Mouse (Mus musculus) CH12.LX (cell line): Measurements from ENCODE around the gene Arhgap29. TPM values are rescaled to one million over a fixed set of nuclear protein-coding genes. Genes with fewer than 3 reads are reported as not detected.

ENCODE experiments used
- DNase-seq: peaks from one replicate; pipeline ENCODE4 v3.0.0-alpha.2; 2013; ENCODE audit errors: extremely low read depth
- H3K27ac ChIP-seq: 2 replicates; pipeline ENCODE4 v1.5.1; 2012; ENCODE audit warnings: low read depth, mild to moderate bottlenecking, control low read depth, moderate library complexity; ENCODE audit not compliant: insufficient read depth
- H3K27me3 ChIP-seq: replicated peaks from 2 replicates; pipeline ENCODE3; 2012; ENCODE audit warnings: inconsistent platforms
- H3K36me3 ChIP-seq, 2 experiments: replicated peaks in 1 of 2; 2 replicates each; pipeline versions ENCODE3 to v1.6.1; 2012; ENCODE audit warnings: inconsistent platforms in 1 of 2, low read length in 1 of 2, mild to moderate bottlenecking in 1 of 2, mixed read lengths in 1 of 2, moderate library complexity in 1 of 2; ENCODE audit not compliant: control insufficient read depth in 1 of 2, insufficient read depth in 1 of 2
- H3K4me1 ChIP-seq, 2 experiments: 2 replicates each; pipeline ENCODE4 v1.6.1; 2012; ENCODE audit warnings: inconsistent platforms in 1 of 2, moderate library complexity in 1 of 2; ENCODE audit not compliant: insufficient read depth in 2 of 2, control insufficient read depth in 1 of 2
- H3K4me2 ChIP-seq: 2 replicates; pipeline ENCODE4 v1.6.1; 2012; ENCODE audit warnings: low read depth, mild to moderate bottlenecking, control low read depth; ENCODE audit not compliant: poor library complexity, insufficient read depth, severe bottlenecking
- H3K4me3 ChIP-seq, 3 experiments: fragments of 150-350 bp in 1 of 3; sonication (generic) in 1 of 3; replicated peaks in 1 of 3; 2 replicates each; pipeline versions ENCODE3 to v1.5.1; 2011 to 2012; ENCODE audit warnings: low read depth in 2 of 3, low read length in 2 of 3, mild to moderate bottlenecking in 2 of 3, moderate library complexity in 2 of 3, control low read depth in 1 of 3, improper control_type of control experiment in 1 of 3, inconsistent platforms in 1 of 3, mixed read lengths in 1 of 3; ENCODE audit not compliant: poor library complexity in 1 of 3
- H3K79me2 ChIP-seq: replicated peaks from 2 replicates; pipeline ENCODE4 v1.6.1; 2012; ENCODE audit warnings: mild to moderate bottlenecking, moderate library complexity; ENCODE audit not compliant: control insufficient read depth, poor library complexity, insufficient read depth, severe bottlenecking; ENCODE audit errors: extremely low read depth
- H3K9ac ChIP-seq: 2 replicates; pipeline ENCODE4 v1.6.1; 2012; ENCODE audit warnings: low read depth, mild to moderate bottlenecking, control low read depth, moderate library complexity; ENCODE audit not compliant: insufficient read depth
- H3K9me3 ChIP-seq: replicated peaks from 2 replicates; pipeline ENCODE3; 2012; ENCODE audit warnings: low read length, inconsistent platforms, mixed read lengths
- CHD1 ChIP-seq: IDR thresholded peaks from 2 replicates; pipeline ENCODE4 v1.6.1; 2012; ENCODE audit warnings: low read depth, low read length, improper control_type of control experiment, inconsistent platforms
- CHD2 ChIP-seq: IDR thresholded peaks from 2 replicates; pipeline ENCODE4 v1.6.1; 2011; ENCODE audit warnings: low read length, improper control_type of control experiment
- E2F4 ChIP-seq: IDR thresholded peaks from 2 replicates; pipeline ENCODE4 v1.6.1; 2011; ENCODE audit warnings: low read depth, low read length, improper control_type of control experiment; ENCODE audit not compliant: insufficient replicate concordance
- ETS1 ChIP-seq: conservative IDR thresholded peaks from 2 replicates; pipeline ENCODE4 v1.6.1; 2012; ENCODE audit warnings: low read depth, mild to moderate bottlenecking, inconsistent platforms, low read length, improper control_type of control experiment, moderate library complexity
- MAX ChIP-seq: IDR thresholded peaks from 2 replicates; pipeline ENCODE4 v1.6.1; 2011; ENCODE audit warnings: low read length, improper control_type of control experiment
- MEF2A ChIP-seq: IDR thresholded peaks from 2 replicates; pipeline ENCODE4 v1.6.1; 2014; ENCODE audit warnings: low read depth, mild to moderate bottlenecking, inconsistent platforms, low read length, improper control_type of control experiment, borderline replicate concordance
- NRF1 ChIP-seq: IDR thresholded peaks from 2 replicates; pipeline ENCODE4 v1.6.1; 2014; ENCODE audit warnings: low read depth, mild to moderate bottlenecking, inconsistent platforms, low read length, improper control_type of control experiment, moderate library complexity
- POLR2AphosphoS2 ChIP-seq: IDR thresholded peaks from 2 replicates; pipeline ENCODE4 v1.6.1; 2011; ENCODE audit warnings: low read depth, low read length, improper control_type of control experiment
- ZKSCAN1 ChIP-seq: IDR thresholded peaks from 2 replicates; pipeline ENCODE4 v1.6.1; 2012; ENCODE audit warnings: low read depth, inconsistent platforms, low read length, improper control_type of control experiment, borderline replicate concordance
- ZMIZ1 ChIP-seq: IDR thresholded peaks from 2 replicates; pipeline ENCODE4 v1.6.1; 2012; ENCODE audit warnings: low read depth, mild to moderate bottlenecking, inconsistent platforms, low read length, improper control_type of control experiment
- dilution Hi-C: fragments of 300-500 bp; cut with MboI; formaldehyde crosslinking; loops from 2 replicates; pipeline ENCODE4 v1.14.3; 2020; ENCODE audit warnings: low sequenced_read_pairs; ENCODE audit not compliant: extremely low pct_unique_long_range_greater_than_20kb, extremely low pct_ligation_motif_present
- in situ Hi-C: fragments of 300-500 bp; cut with MboI; formaldehyde crosslinking; loops from 3 replicates; pipeline ENCODE4 v1.14.3; 2019; ENCODE audit warnings: low sequenced_read_pairs, low pct_ligation_motif_present, low pct_unique_long_range_greater_than_20kb, mixed read lengths
- polyA plus RNA-seq: library from polyadenylated mRNA; unstranded; fragments of >175 nt; gene quantifications from 2 replicates; pipeline ENCODE4 v1.2.1, GENCODE M21; 2012; ENCODE audit warnings: low read depth; ENCODE audit not compliant: insufficient read length
- total RNA-seq, 2 experiments: library from RNA; depleted of rRNA; stranded (reverse); fragments of 300-350 nt in 1 of 2; fragments of >200 nt in 1 of 2; gene quantifications; 2 replicates each; pipeline ENCODE4 v1.2.3; 2012 to 2014

Gene Arhgap29
- total and polyA plus RNA-seq, 3 experiments, result 19.7 to 53.7 (median 37.0) TPM

DNA sequence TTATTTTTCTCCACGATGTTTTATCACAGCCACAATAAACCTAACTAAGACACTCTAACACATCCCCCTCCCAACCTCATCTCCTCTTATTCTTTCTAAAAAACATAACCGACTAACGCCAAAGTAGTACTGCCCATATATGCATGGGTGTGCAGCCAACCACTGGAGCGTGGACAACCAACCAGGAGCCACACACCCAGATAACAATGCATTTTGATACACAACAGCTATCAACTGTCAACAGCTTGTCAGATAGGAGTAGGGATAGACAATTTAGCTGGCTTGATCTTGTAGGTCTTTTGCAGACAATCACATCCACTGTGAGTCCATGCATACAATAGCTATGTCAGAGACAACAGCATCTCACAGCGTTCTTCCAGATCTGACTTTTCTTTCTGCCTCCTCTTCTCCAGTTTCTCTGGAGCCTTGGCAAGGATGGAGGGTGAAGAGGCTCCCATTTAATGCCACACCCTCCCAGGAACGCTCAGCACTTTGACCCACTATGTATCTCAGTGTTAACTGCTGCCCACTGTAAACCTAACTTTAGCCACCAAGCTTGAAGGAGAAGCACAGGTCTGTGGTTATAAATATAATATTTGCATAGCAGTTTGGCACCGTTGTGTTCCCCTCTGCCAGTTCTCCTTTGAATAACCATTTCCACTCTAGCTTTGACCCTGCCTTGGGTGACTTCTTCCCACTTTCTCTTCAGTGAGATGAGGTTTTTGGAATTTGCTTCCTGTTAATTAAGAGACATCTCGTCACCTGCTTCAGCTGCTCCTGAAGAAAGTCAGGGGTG lies 12.0 kb upstream of the Arhgap29 start:
- dilution Hi-C loops, result no loop called here

GRCm38 (mm10) chr3:121941204-121941745 lies 11.1 kb upstream of the Arhgap29 start:
- dilution Hi-C loops, result no loop called here
- TF ChIP-seq CHD1 (no peak), CHD2 (no peak), ZMIZ1 (no peak)
- TF ChIP-seq, all 38 proteins: peak for 0

More for the DNA sequence above, 12.0 kb upstream of the Arhgap29 start:
- Histone ChIP-seq H3K9ac (no peak overlapping the region), H3K27me3 (no peaks in the 10 kb centered on the region), H3K9me3 (no peaks in the 10 kb centered on the region), H3K36me3 (no peaks in the 10 kb centered on the region), H3K4me2 (peak overlapping the region; percentile 63; the same call in 1 of the 2 replicates), H3K79me2 (no peaks in the 10 kb centered on the region), H3K4me3 (no peak overlapping the region), H3K4me1 (peaks cover 11 to 24% of the 10 kb centered on the region in 2 experiments), H3K27ac (no peak overlapping the region)
- 0 out of 2 replicates have a peak, but pooled peaks have one; percentile 55 for TF ChIP-seq MEF2A
- TF ChIP-seq ETS1, result no peak
- in situ Hi-C loops, result no loop called here
- DNase-seq, result peak; percentile 27

GRCm38 (mm10) chr3:121945957-121946356 lies 6.4 kb upstream of the Arhgap29 start:
- H3K27me3 ChIP-seq, result no peaks in the 10 kb centered on the region
- H3K4me3 ChIP-seq, result no peak overlapping the region
- H3K4me2 ChIP-seq, result no peak overlapping the region
- no peak overlapping the region for H3K9ac ChIP-seq
- H3K9me3 ChIP-seq, result no peaks in the 10 kb centered on the region
- peaks cover 3 to 5% of the 10 kb centered on the region in 2 experiments; a peak in 2 of 4 replicates for H3K4me1 ChIP-seq
- TF ChIP-seq MAX (no peak), NRF1 (no peak), ZKSCAN1 (no peak), POLR2AphosphoS2 (no peak), E2F4 (no peak)
- dilution Hi-C loops (no loop called here), in situ Hi-C loops (no loop called here)
- no peak for DNase-seq
- H3K79me2 ChIP-seq, result no peaks in the 10 kb centered on the region
- no peak overlapping the region for H3K27ac ChIP-seq
- H3K36me3 ChIP-seq, result no peaks in the 10 kb centered on the region

More at GRCm38 (mm10) chr3:121941204-121941745, 11.1 kb upstream of the Arhgap29 start:
- in situ Hi-C loops, result no loop called here
- Histone ChIP-seq H3K27ac (no peak overlapping the region), H3K79me2 (no peaks in the 10 kb centered on the region), H3K4me1 (peaks cover 11 to 24% of the 10 kb centered on the region in 2 experiments), H3K27me3 (no peaks in the 10 kb centered on the region), H3K9ac (no peak overlapping the region), H3K9me3 (no peaks in the 10 kb centered on the region), H3K36me3 (no peaks in the 10 kb centered on the region), H3K4me3 (no peak overlapping the region), H3K4me2 (no peak overlapping the region)
- no peak for DNase-seq
